In the genomic region with DNA sequence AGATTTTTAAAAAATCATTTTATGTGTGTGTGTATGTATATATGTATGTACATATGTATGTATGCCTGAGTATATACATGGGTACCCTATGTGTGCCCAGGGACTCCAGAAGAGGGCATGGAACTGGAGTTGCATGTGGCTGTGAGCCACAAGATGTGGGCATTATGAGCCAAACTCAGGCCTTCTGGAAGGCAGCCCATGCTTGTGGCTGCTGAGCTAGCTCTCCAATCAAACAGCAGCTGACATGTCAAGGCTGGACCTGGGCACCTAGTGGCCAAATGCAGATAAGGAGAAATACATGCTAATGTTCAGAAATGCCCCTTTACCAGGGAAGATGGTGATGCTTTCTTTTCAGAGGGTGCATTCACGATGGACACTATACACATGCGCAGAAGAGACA, we compare ENCODE assay signal across 15 mouse cellular contexts.
DNase-seq lines count a peak whose midpoint lies in the region; ATAC-seq and TF ChIP-seq lines count a peak whose summit lies in the region.
"Had no signal": no experiment of that assay in that cellular context is flagged by ENCODE, and none has a peak within 500 bp of the region (broad histone marks: within the 10 kb centered on the region; RNA-seq: fewer than 3 reads in every experiment).

No protein-coding gene starts in this region.

- 83% methylated on average over 2 of the region's 2 CpGs for WGBS in liver, adult 2 months
- 70% methylated on average over 2 of the region's 2 CpGs for WGBS in liver, embryonic 12.5 days (ENCODE audit: insufficient replicate concordance)
- WGBS in stomach, postnatal 0 days = 57% methylated on average over 2 of the region's 2 CpGs
- WGBS in forebrain, embryonic 13.5 days = 79% methylated on average over 2 of the region's 2 CpGs

- no peaks in the 10 kb centered on the region for H3K9me3 ChIP-seq in liver, embryonic 12.5 days (replicated peaks)
- no peaks in the 10 kb centered on the region for H3K9me3 ChIP-seq in stomach, postnatal 0 days (ENCODE audit: control insufficient read depth, low read length)
- H3K9me3 ChIP-seq in forebrain, embryonic 13.5 days (replicated peaks) = no peaks in the 10 kb centered on the region
- H3K9me3 ChIP-seq: hindbrain, embryonic 15.5 days; neural tube, embryonic 12.5 days had no signal

- no peaks in the 10 kb centered on the region for H3K36me3 ChIP-seq in liver, adult 2 months (ENCODE audit: control insufficient read depth, insufficient read depth, low read length)
- H3K36me3 ChIP-seq in liver, embryonic 12.5 days = no peaks in the 10 kb centered on the region
- H3K36me3 ChIP-seq in stomach, postnatal 0 days (ENCODE audit: control insufficient read depth, insufficient read depth, low read length) = no peaks in the 10 kb centered on the region
- no peaks in the 10 kb centered on the region for H3K36me3 ChIP-seq in forebrain, embryonic 13.5 days (ENCODE audit: poor library complexity, severe bottlenecking)
- H3K36me3 ChIP-seq: G1E; neural tube, embryonic 12.5 days had no signal

- TF ChIP-seq POLR2A in liver, adult 2 months (IDR thresholded peaks at IDR 0.05; ENCODE audit: extremely low read depth, insufficient read depth, low read length) = no peak

- H3K9ac ChIP-seq in liver, adult 2 months (ENCODE audit: low read depth, low read length) = no peak overlapping the region
- H3K9ac ChIP-seq in liver, embryonic 12.5 days = no peak overlapping the region
- no peak overlapping the region for H3K9ac ChIP-seq in stomach, postnatal 0 days (ENCODE audit: low read length)
- H3K9ac ChIP-seq in forebrain, embryonic 13.5 days = no peak overlapping the region
- H3K9ac ChIP-seq: hindbrain, embryonic 15.5 days; liver, postnatal 0 days; neural tube, embryonic 12.5 days had no signal

- no peak overlapping the region for H3K4me2 ChIP-seq in liver, embryonic 12.5 days
- H3K4me2 ChIP-seq in stomach, postnatal 0 days (replicated peaks; ENCODE audit: low read depth) = no peak overlapping the region
- no peak overlapping the region for H3K4me2 ChIP-seq in forebrain, embryonic 13.5 days
- H3K4me2 ChIP-seq: hindbrain, embryonic 15.5 days; midbrain, embryonic 11.5 days; neural tube, embryonic 12.5 days had no signal

- H3K27me3 ChIP-seq in liver, adult 2 months (ENCODE audit: control insufficient read depth, insufficient read depth, low read length) = no peaks in the 10 kb centered on the region
- H3K27me3 ChIP-seq in liver, embryonic 12.5 days (replicated peaks) = no peaks in the 10 kb centered on the region
- H3K27me3 ChIP-seq in stomach, postnatal 0 days (ENCODE audit: control insufficient read depth, insufficient read depth, low read length) = no peaks in the 10 kb centered on the region
- H3K27me3 ChIP-seq in forebrain, embryonic 13.5 days = no peaks in the 10 kb centered on the region
- H3K27me3 ChIP-seq: hindbrain, embryonic 15.5 days; neural tube, embryonic 12.5 days had no signal

- H3K27ac ChIP-seq in liver, adult 2 months (replicated peaks; ENCODE audit: insufficient read depth, low read depth, low read length) = no peak overlapping the region
- no peak overlapping the region for H3K27ac ChIP-seq in liver, embryonic 12.5 days
- no peak overlapping the region for H3K27ac ChIP-seq in stomach, postnatal 0 days (replicated peaks)
- no peak overlapping the region for H3K27ac ChIP-seq in forebrain, embryonic 13.5 days
- H3K27ac ChIP-seq: hindbrain, embryonic 15.5 days; neural tube, embryonic 12.5 days had no signal

- TF ChIP-seq CTCF in liver, adult 2 months (IDR thresholded peaks at IDR 0.05; ENCODE audit: low read depth, low read length) = no peak
- peak; percentile 34 for TF ChIP-seq CTCF in stomach, postnatal 0 days (IDR thresholded peaks at IDR 0.05; ENCODE audit: low read depth)

- TF ChIP-seq EP300 in stomach, postnatal 0 days (optimal IDR thresholded peaks at IDR 0.05) = no peak

- H3K4me3 ChIP-seq in liver, adult 2 months (ENCODE audit: insufficient read depth, low read depth, low read length) = no peak overlapping the region
- H3K4me3 ChIP-seq in liver, embryonic 12.5 days = no peak overlapping the region
- no peak overlapping the region for H3K4me3 ChIP-seq in stomach, postnatal 0 days (ENCODE audit: low read depth, low read length)
- no peak overlapping the region for H3K4me3 ChIP-seq in forebrain, embryonic 13.5 days
- H3K4me3 ChIP-seq: erythroblast, embryonic 14.5 days; hindbrain, embryonic 15.5 days; neural tube, embryonic 12.5 days had no signal

- H3K4me1 ChIP-seq in liver, adult 2 months (ENCODE audit: control insufficient read depth, insufficient read depth, low read length) = no peaks in the 10 kb centered on the region
- H3K4me1 ChIP-seq in liver, embryonic 12.5 days = peaks cover 14% of the 10 kb centered on the region
- H3K4me1 ChIP-seq in stomach, postnatal 0 days (replicated peaks; ENCODE audit: control insufficient read depth, insufficient read depth) = no peaks in the 10 kb centered on the region
- H3K4me1 ChIP-seq in forebrain, embryonic 13.5 days = no peaks in the 10 kb centered on the region
- H3K4me1 ChIP-seq: hindbrain, embryonic 15.5 days; neural tube, embryonic 12.5 days had no signal

- no peak; the same call in 1 of the 2 replicates for ATAC-seq in cerebellum, adult (ENCODE audit: insufficient number of reproducible peaks, low FRiP score, low TSS enrichment)
- ATAC-seq in liver, embryonic 12.5 days = no peak
- no peak for ATAC-seq in stomach, postnatal 0 days (ENCODE audit: low FRiP score, low TSS enrichment)
- no peak for ATAC-seq in forebrain, embryonic 13.5 days
- ATAC-seq: activated CD4-positive, CD25-positive, alpha-beta regulatory T cell, adult 4 months; liver, postnatal 0 days had no signal

- peak; percentile 49 for DNase-seq in cerebellum, adult 11 months
- peak; percentile 2 for DNase-seq in liver, adult 2 months (ENCODE audit: extremely low read depth, low read depth, low spot score)
- peak; percentile 56 to 69 for DNase-seq in cerebellum, postnatal 36 days
- DNase-seq in stomach, postnatal 0 days (ENCODE audit: low spot score) = peak; percentile 22
- no peak for DNase-seq in thymus, postnatal 25 days
- DNase-seq: liver, postnatal 0 days had no signal

- no peaks in the 10 kb centered on the region for H3K79me2 ChIP-seq in liver, adult 2 months (ENCODE audit: control insufficient read depth, insufficient read depth, low read length)
